Mouse (Mus musculus) embryonic fibroblast, embryonic 13.5 days (primary cell): ENCODE results near the gene Ctso.

Source experiments
- CTCF ChIP-seq: IDR thresholded peaks from 2 replicates; pipeline ENCODE4 v1.5.1; 2011; ENCODE audit warnings: mild to moderate bottlenecking, control low read depth, low read length, moderate library complexity, borderline replicate concordance; ENCODE audit not compliant: insufficient read depth
- POLR2A ChIP-seq: IDR thresholded peaks from 2 replicates; pipeline ENCODE4 v1.6.1; 2011; ENCODE audit warnings: low read depth, mild to moderate bottlenecking, control low read depth, low read length, moderate library complexity

DNA sequence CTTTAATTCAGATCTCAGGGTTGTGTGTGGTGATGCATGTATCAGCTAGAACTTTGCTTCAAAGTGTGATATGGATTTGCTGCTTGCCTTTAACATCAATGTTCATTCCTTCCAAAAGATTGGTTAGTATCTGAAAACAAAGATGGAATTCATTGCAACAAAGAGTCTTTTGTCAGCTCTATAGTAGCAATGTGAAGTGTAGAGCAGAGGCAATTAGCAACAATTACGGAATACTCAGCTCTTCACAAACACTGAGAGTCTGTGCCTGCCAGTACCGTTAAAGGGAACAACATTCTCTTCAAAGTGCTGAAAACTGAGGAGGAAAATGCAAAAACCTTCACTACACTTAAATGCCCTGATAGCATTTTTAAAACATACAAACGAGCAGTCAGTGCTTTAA lies 12.7 kb upstream of the Ctso start:
- TF ChIP-seq CTCF (no peak), POLR2A (no peak)
